Mouse (Mus musculus): ENCODE data around the gene Pdss1. TPM values are rescaled to one million over a fixed set of nuclear protein-coding genes. Genes with fewer than 3 reads are reported as not detected.
"Not testable (repeated sequence)": the region's sequence is repeated elsewhere in the genome, so short reads cannot be mapped to it uniquely, and the experiment has no call there.

Gene Pdss1
- polyA plus RNA-seq, 2 experiments, result 8.8 to 14.0 TPM

- no peak for DNase-seq (ENCODE audit: low read depth in 3 of 3, low spot score in 3 of 3)
- H3K9me3 ChIP-seq (ENCODE audit: control insufficient read depth, low read length), result no peaks in the 10 kb centered on the region
- no peak for ATAC-seq (ENCODE audit: insufficient read depth)
Measured at GRCm38 (mm10) chr2:22876614-22877013, 18.7 kb upstream of the Pdss1 start.

GRCm38 (mm10) chr2:22878781-22879180 lies 16.5 kb upstream of the Pdss1 start:
- no peak for ATAC-seq (ENCODE audit: insufficient read depth)
- H3K36me3 ChIP-seq (replicated peaks; ENCODE audit: control insufficient read depth, insufficient read depth, low read depth), result no peaks in the 10 kb centered on the region
- H3K4me2 ChIP-seq (ENCODE audit: low read depth), result no peak overlapping the region
- no peak overlapping the region for H3K9ac ChIP-seq (replicated peaks)
- no peaks in the 10 kb centered on the region for H3K4me1 ChIP-seq (replicated peaks; ENCODE audit: control insufficient read depth in 2 of 2, insufficient read depth in 2 of 2, low read length in 1 of 2)
- no peak for TF ChIP-seq EP300 (IDR thresholded peaks at IDR 0.05; ENCODE audit: low read depth)
- TF ChIP-seq CTCF (IDR thresholded peaks at IDR 0.05; ENCODE audit: low read depth), result no peak
- H3K27me3 ChIP-seq (ENCODE audit: control insufficient read depth, insufficient read depth, low read length), result no peaks in the 10 kb centered on the region
- DNase-seq (ENCODE audit: low read depth in 3 of 3, low spot score in 3 of 3), result no peak
- H3K9me3 ChIP-seq (ENCODE audit: control insufficient read depth, low read length), result no peaks in the 10 kb centered on the region
- 26% methylated on average over 1 of the region's 1 CpGs for WGBS (ENCODE audit: insufficient replicate concordance)
- no peak overlapping the region for H3K4me3 ChIP-seq (ENCODE audit: insufficient read depth in 1 of 2, low read depth in 2 of 2, low read length in 2 of 2)
- H3K27ac ChIP-seq, result no peak overlapping the region

More at GRCm38 (mm10) chr2:22876614-22877013, 18.7 kb upstream of the Pdss1 start:
- H3K27me3 ChIP-seq (ENCODE audit: control insufficient read depth, insufficient read depth, low read length), result no peaks in the 10 kb centered on the region
- H3K4me2 ChIP-seq (ENCODE audit: low read depth), result no peak overlapping the region
- TF ChIP-seq EP300 (IDR thresholded peaks at IDR 0.05; ENCODE audit: low read depth) (no peak), CTCF (IDR thresholded peaks at IDR 0.05; ENCODE audit: low read depth) (no peak)
- H3K9ac ChIP-seq (replicated peaks), result no peak overlapping the region
- no peaks in the 10 kb centered on the region for H3K36me3 ChIP-seq (replicated peaks; ENCODE audit: control insufficient read depth, insufficient read depth, low read depth)
- H3K4me1 ChIP-seq (replicated peaks; ENCODE audit: control insufficient read depth in 2 of 2, insufficient read depth in 2 of 2, low read length in 1 of 2), result no peaks in the 10 kb centered on the region
- 79% methylated on average over 3 of the region's 3 CpGs for WGBS (ENCODE audit: insufficient replicate concordance)
- no peak overlapping the region for H3K4me3 ChIP-seq (ENCODE audit: insufficient read depth in 1 of 2, low read depth in 2 of 2, low read length in 2 of 2)
- no peak overlapping the region for H3K27ac ChIP-seq

- H3K27me3 ChIP-seq (ENCODE audit: control insufficient read depth, insufficient read depth, low read length); H3K4me3 ChIP-seq (ENCODE audit: insufficient read depth in 1 of 2, low read depth in 2 of 2, low read length in 2 of 2); DNase-seq (ENCODE audit: low read depth in 3 of 3, low spot score in 3 of 3); ATAC-seq (ENCODE audit: insufficient read depth); H3K36me3 ChIP-seq (replicated peaks; ENCODE audit: control insufficient read depth, insufficient read depth, low read depth); H3K9me3 ChIP-seq (ENCODE audit: control insufficient read depth, low read length); H3K4me1 ChIP-seq (replicated peaks; ENCODE audit: control insufficient read depth in 2 of 2, insufficient read depth in 2 of 2, low read length in 1 of 2); H3K4me2 ChIP-seq (ENCODE audit: low read depth); H3K27ac ChIP-seq; H3K9ac ChIP-seq (replicated peaks): not testable (repeated sequence)
- WGBS (ENCODE audit: insufficient replicate concordance), result 70% methylated on average over 3 of the region's 3 CpGs
Measured at GRCm38 (mm10) chr2:22880726-22881125, 14.6 kb upstream of the Pdss1 start.

- TF ChIP-seq CTCF (IDR thresholded peaks at IDR 0.05; ENCODE audit: low read depth) (no peak), EP300 (IDR thresholded peaks at IDR 0.05; ENCODE audit: low read depth) (no peak)
Measured at GRCm38 (mm10) chr2:22894932-22895281, 415 bp upstream of the Pdss1 start.

GRCm38 (mm10) chr2:22903947-22904346 lies 8.6 kb downstream of the Pdss1 start:
- peaks cover 31% of the 10 kb centered on the region for H3K36me3 ChIP-seq (replicated peaks; ENCODE audit: control insufficient read depth, insufficient read depth, low read depth)

More at GRCm38 (mm10) chr2:22894932-22895281, 415 bp upstream of the Pdss1 start:
- peak overlapping the region; percentile 71 for H3K27ac ChIP-seq
- peak overlapping the region; percentile 83 for H3K4me2 ChIP-seq (ENCODE audit: low read depth)
- H3K4me3 ChIP-seq (ENCODE audit: insufficient read depth in 1 of 2, low read depth in 2 of 2, low read length in 2 of 2), result peak overlapping the region; percentile 76 to 98
- DNase-seq (ENCODE audit: low read depth in 3 of 3, low spot score in 3 of 3) (no peak), ATAC-seq (ENCODE audit: insufficient read depth) (no peak)
- no peaks in the 10 kb centered on the region for H3K36me3 ChIP-seq (replicated peaks; ENCODE audit: control insufficient read depth, insufficient read depth, low read depth)
- H3K9ac ChIP-seq (replicated peaks), result peak overlapping the region; percentile 87
- 14% methylated on average over 9 of the region's 9 CpGs for WGBS (ENCODE audit: insufficient replicate concordance)
- H3K9me3 ChIP-seq (ENCODE audit: control insufficient read depth, low read length), result no peaks in the 10 kb centered on the region
- no peaks in the 10 kb centered on the region for H3K27me3 ChIP-seq (ENCODE audit: control insufficient read depth, insufficient read depth, low read length)
- H3K4me1 ChIP-seq (replicated peaks; ENCODE audit: control insufficient read depth in 2 of 2, insufficient read depth in 2 of 2, low read length in 1 of 2), result peaks cover 5% of the 10 kb centered on the region in 2 experiments

More at GRCm38 (mm10) chr2:22903947-22904346, 8.6 kb downstream of the Pdss1 start:
- Histone ChIP-seq H3K4me1 (replicated peaks; ENCODE audit: control insufficient read depth in 2 of 2, insufficient read depth in 2 of 2, low read length in 1 of 2) (no peaks in the 10 kb centered on the region), H3K9ac (replicated peaks) (no peak overlapping the region), H3K9me3 (ENCODE audit: control insufficient read depth, low read length) (no peaks in the 10 kb centered on the region), H3K27me3 (ENCODE audit: control insufficient read depth, insufficient read depth, low read length) (no peaks in the 10 kb centered on the region), H3K27ac (no peak overlapping the region), H3K4me2 (ENCODE audit: low read depth) (no peak overlapping the region), H3K4me3 (ENCODE audit: insufficient read depth in 1 of 2, low read depth in 2 of 2, low read length in 2 of 2) (no peak overlapping the region)
- ATAC-seq (ENCODE audit: insufficient read depth) (peak; percentile 66), DNase-seq (ENCODE audit: low read depth in 3 of 3, low spot score in 3 of 3) (peak in 2 of 3 experiments; percentile 11 to 20)
- WGBS (ENCODE audit: insufficient replicate concordance), result 24% methylated on average over 3 of the region's 3 CpGs
- TF ChIP-seq CTCF (IDR thresholded peaks at IDR 0.05; ENCODE audit: low read depth) (no peak), EP300 (IDR thresholded peaks at IDR 0.05; ENCODE audit: low read depth) (peak; percentile 53)
